Mouse (Mus musculus) c-Kit-negative CD71-positive TER-119-positive erythroid progenitor cells, embryonic 14.5 days (primary cell): ENCODE data around the gene Rasgef1b.

ENCODE experiments used
- DNase-seq: peaks from one replicate; pipeline ENCODE4 v3.0.0-alpha.2; 2013; ENCODE audit warnings: low read depth, low spot score

Gene Rasgef1b

DNA sequence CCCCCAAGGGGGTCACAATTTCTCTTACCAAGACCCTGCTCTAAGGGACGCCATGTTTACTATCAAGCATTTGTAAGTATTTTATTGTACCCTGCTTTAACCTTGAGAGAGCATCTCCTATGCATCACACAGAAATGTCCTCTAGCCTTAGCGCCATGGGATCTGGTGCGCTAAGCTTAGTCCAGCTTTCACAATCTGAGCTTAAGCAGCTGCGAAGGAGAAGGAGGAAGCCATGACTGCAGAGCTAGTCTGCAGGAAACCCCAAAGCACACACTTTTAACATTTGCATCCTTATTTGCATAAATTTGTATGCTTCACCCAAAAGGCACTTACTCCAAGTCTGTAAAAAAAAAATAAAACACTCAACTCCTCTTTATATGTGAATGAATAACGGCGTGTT is 354.4 kb downstream of the Rasgef1b start:
- DNase-seq: no peak

DNA sequence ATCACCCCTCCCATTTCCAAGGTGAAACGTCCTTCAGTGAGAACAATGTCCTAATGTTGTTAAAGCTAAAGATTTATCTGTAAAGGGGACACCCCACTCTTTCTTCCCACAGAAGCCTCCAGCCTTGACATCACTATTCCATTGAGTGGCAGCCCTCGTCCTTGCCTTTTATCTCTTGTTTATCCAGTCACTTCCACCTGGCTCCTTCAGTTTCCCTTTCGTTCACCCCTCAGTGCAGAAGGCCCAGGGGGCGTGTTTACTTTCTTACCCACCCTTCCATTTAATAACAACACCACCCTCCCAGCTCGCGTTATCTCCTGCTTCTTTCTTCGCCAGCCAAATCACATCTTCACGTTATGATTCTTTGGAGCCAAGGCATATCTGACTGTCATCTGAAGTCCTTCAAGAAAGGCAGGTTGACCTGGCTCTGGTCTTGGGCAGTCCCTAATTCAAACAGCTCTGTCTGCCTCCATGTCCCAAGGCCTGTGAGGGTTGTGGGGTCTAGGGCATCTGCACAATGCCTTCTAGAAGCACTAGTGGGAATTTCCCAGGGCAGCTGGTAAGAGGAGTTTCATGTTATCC is 355.2 kb downstream of the Rasgef1b start:
- DNase-seq: no peak

DNA sequence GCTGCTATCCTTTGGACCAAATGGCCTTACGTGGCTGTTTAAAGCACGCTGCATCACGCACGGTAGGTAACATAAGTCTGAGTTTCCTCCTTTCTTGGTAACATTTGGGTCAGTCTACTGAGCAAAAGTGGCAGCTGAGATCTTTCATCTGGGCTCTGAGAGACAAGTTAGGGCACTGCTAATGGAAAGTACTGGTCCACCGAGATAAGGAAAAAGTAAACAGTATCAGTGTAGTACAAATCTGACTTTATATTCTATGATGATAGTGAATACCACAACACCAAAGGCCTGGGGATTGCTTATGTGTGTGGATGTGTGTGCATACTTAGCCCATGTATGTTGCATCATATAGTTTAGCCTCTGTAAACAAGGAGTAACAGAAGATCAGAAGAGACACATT is 358.2 kb downstream of the Rasgef1b start:
- no peak for DNase-seq

DNA sequence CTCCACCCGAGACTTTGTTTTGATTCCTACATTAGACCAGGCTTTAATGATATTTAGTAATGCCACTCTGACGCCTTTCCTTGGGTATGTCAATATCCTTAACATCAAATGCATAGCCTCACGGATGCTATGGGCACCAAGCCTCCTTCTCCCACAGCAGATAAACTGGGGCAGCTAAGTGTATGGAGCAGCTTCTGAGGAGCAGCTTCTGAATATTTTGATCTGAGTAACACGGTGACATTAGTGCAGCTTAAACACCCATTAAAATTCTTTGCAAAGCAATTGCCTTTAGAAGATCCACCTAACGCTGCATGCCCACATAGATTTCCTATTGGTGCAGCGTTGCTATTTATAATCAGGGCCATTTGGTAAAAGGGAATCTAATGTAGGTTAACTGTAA is 359.6 kb downstream of the Rasgef1b start:
- no peak for DNase-seq

DNA sequence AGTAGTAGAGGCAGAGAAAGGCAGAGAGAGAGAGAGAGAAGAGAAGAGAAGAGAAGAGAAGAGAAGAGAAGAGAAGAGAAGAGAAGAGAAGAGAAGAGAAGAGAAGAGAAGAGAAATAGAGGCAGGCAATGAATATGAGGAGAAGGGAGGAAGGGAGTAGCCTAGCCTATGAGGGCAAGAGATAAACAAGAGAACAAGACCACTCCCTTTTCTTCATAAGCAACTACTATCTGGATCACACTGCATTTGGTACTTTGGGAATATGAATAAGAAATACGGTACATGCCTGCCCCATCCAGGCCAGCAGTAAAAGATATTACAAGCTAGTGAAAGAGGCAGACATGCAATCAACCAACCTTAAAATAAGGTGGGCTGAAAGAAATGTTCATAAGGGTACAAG is 360.2 kb downstream of the Rasgef1b start:
- DNase-seq: no peak

DNA sequence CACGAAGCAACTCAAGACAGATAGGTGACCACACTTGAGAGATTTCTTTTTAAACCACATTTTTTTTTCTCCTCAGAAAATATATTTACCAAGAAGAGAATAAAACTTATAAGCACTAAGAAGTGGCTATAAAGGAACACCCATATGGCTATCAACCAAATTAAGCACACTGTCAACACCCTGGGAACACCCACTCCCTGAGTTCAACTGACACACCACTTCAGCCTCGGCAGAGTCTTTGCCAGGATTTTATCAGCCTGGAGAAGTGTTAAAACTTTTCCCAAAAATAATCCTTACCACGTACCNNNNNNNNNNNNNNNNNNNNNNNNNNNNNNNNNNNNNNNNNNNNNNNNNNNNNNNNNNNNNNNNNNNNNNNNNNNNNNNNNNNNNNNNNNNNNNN is 368.3 kb downstream of the Rasgef1b start:
- no peak for DNase-seq

DNA sequence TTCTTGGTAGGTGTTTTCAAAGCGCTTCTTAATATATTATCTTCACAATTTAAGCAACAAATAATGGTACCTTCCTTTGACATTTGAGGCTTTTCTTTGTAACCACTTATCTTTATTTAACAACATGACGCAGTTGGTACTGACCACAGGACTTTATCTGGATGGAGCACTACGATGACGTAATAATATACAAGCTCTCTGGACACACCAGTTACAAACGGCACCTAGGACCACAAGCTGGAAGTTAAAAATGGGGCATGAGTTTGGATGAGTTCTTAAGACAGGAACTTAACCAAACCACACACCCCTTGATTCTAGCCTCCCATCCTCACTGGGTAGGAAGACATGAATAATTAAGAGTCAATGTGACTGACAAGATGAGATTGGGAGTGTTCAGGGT is 369.6 kb downstream of the Rasgef1b start:
- DNase-seq: no peak

DNA sequence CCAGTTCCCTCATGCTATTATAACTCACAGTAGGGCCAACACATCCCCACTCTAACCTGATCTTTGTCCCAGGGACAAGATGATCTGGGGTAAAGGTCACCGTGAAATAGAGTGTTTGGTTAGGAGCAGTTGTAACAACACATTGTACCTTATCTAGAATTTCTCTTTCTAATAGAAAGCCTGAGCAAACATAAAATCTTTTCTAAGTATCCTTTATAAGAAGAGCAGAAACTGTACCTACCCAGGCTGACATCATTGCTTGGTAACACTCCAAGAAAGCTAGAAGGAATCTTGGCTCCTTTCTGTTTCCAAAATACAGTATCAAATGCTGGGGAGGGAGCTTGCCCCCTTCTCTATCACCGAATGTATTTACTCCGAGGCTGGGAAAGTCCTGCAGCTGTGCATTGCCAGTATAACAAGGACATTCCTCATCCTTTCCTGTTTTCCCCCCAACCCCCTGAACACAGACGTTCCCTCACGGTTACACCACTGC is 374.2 kb downstream of the Rasgef1b start:
- no peak for DNase-seq

DNA sequence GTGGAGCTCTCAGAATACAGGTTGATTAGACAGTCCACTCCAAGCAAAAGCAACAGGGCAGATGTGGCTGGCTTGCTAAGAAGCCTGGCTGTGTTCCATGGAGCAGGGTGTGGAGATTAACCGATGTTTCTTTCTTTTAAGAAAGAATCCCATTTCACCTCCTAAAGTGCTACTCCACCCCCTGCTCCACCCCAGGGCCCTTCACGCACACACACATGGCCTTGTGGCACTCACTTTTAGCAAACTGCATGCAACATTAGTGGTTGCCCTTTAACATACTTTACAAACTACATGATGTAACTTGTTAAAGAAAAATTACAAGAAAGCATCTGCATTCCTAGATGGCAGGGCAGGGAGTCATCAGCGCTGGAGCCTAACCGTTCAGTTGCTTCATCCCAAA is 378.8 kb downstream of the Rasgef1b start:
- no peak for DNase-seq

DNA sequence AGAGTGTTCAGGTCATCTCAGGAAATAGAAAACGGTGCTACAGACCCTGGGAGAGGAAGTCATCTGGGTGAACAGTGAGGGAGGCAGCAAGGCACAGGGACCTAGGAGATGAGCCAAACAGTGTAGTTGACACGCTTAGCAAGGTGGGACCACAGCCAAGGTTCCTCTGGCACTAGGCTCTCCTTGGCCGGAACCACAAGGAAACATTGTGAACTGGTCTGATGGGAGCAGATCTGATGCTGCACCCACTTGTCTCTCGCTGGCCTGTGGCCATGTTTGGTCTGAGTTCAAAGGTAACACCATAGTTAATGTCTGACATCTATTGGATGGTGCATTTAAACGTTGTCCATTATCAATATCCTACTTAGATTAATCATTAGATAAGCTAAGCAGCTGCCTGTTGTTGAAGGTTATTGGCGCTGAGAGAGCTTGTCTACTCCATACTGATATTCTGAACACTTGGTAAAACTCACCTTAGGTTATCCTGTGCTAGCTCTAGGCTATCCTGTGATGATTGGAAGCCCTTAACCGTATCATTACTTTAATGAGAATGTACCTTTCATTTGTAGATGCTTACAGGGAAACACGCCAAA is 380.5 kb downstream of the Rasgef1b start:
- no peak for DNase-seq

DNA sequence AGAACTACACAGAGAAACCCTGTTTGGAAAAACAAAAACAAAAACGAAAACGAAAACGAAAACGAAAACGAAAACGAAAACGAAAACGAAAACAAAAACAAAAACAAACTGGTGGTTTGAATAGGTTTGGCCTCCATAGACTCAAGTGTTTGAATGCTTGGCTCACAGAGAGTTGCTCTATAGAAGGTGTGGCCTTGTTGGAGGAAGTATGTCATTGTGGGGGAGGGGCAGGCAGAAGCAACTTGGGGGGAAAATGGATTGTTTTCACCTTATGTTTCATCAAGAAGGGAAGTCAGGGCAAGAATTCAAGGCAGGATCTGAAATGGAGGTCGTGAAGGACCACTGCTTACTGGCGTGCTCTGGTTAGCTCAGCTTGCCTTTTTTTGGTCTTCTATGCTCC is 386.3 kb downstream of the Rasgef1b start:
- no peak for DNase-seq

DNA sequence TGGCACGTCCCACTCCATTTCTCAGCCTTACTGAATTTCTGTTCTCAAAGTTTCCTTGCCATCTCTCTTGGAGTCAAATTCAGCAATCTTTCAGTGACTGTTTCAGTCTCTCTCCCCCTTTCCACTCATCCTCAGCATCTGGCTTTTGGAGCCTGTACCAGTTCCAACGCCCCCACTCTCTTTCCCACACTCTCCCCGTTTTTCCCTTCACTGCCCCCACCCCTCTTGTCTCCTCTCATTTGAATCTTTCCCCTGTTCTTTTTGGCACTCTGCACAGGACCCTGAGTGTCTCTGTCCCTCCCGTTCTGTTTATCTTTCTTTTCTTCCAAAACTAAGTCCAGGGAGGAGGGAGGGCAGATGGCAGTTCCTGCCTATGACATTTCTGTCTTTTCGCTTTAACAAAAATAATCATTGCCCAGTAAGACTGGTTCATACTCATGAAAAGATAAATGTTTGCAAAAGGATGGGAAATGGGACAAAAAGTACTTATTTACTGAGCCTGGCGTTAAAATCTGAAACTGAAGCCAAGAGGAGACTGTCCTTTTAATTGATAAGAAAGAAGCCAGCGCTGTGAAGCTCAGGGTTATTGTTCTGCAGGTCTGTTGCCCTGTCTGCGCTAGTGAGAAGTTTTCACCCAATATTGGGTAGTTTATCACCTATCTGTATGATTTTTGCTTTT is 388.4 kb downstream of the Rasgef1b start:
- DNase-seq: no peak

DNA sequence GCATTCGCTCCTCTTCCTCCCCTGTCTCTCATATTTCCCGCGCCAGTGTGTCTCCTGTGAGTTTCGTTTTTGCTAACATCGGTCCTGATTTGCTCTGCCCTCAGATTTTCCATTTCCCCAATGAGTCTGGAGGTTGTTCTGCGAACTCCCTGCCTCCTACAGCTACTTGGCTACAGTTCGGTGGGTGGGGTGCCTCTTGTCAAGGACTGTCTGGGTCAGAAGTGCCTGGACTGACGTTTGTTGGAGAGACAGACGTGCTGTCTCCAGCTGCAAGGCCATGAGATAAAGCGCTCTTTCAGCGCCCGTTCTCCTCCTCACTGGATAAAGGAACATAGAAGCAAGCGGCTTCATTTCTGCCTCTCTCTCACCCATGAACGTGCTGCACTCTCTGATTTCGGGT is 389.1 kb downstream of the Rasgef1b start:
- no peak for DNase-seq

DNA sequence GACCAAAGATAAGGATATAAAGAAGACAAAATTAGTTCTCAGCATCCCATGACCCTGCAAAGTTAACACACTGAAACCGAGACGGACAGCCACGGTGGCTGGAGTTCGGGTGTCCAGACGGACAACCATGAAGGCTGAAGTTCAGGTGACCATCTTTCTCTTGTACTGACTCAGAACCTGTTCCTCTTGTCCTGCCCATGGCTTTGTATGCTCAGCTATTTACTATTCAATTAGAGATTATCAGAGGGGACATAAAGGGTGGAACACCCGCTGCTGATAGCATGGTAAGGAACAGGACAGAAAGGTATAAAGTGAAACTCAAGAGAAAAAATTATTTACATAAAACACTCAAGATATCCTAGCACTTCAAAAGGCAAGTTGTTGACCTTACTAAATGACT is 390.0 kb downstream of the Rasgef1b start:
- no peak for DNase-seq

DNA sequence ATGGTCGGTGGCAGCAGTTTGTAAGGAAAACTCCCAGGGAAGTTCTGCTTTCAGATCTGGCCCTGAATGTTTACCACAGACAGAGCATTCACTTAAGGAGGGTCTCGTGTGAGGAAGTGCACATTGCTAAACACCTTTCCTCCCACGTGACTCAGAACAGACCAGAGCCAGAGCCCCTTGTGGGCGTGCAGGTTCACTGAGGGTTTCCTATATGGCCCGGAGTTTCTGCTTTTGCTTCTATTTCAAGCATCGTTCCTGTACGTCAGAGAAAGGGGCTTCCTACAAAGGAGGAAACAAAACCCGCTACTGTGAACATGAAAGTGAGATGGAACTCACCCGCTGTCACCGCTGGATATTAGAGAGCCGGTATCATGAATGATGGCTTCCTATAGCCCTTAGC is 392.4 kb downstream of the Rasgef1b start:
- DNase-seq: no peak

DNA sequence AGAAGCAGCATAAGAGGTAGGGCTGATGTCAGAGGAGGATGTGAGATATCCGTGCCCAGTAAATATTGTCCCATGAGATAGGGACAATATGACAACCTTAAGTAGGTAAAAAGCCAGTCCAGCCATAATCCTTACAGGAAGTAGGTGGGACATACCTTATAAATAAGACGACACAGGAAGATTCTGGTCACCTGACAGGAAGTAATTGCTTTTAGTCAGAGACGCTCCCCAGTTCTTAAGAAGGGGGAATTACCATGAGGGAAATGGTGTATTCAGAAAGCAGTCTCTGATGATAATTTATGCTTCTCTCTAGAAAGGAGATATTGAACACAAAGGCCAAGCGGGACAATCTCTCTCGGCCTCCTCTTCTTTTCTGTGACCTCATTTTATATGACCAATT is 394.8 kb downstream of the Rasgef1b start:
- DNase-seq: no peak

DNA sequence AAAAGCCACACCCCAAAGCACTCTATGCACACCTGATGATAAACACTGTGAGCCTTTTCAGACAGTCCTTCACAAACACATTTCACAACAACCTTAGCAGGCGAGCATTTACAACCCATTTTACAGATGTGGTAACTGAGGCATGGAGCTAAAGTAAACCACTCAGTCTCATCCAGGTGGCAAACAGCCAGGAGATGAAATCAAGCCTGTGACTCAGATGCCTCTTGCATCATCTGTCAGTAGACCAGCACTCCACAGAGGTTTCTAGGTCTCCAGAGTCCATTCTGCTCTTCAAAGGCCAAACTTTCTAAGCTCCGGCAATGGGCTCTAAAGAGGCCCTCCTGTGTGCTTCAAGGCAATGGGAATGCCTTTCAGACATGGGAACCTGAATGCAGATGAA is 396.8 kb downstream of the Rasgef1b start:
- no peak for DNase-seq

DNA sequence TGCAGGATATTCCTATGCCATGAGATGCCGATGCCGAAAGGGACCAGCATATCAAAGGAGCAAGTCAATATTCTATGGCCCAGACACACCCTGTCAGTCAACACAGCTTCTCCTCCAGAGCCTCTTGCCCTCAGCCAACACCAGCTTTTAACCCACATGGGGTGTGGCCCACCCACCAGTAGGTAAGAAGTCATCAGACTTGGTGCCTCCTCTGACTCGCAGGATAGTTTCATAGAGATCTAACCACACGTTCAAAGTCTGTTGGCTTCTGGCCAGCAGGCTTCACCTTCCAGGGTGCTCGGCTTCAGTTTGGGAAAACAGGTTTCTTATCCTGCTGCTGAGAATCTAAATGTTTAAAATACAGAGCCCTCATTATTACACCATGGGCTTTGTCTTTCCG is 399.8 kb downstream of the Rasgef1b start:
- no peak for DNase-seq

DNA sequence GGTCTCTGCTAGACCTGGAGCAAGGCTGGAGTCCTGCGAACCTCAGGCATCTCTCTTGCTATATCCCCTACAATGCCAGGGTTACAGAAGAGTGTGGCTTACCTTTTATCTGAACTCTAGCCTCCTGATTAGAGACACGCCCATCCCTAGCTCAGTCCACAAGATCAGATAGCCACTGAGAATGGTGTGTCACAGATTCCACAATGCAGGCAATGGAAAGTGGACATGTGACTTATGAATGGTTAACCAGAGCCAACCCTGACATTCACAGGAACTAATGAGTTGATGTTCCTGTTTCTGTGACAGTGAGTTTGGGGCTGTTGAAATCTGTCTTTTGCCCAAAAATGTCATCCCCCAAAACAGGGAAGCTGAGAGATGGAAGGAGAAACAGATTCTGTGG is 401.8 kb downstream of the Rasgef1b start:
- DNase-seq: no peak

DNA sequence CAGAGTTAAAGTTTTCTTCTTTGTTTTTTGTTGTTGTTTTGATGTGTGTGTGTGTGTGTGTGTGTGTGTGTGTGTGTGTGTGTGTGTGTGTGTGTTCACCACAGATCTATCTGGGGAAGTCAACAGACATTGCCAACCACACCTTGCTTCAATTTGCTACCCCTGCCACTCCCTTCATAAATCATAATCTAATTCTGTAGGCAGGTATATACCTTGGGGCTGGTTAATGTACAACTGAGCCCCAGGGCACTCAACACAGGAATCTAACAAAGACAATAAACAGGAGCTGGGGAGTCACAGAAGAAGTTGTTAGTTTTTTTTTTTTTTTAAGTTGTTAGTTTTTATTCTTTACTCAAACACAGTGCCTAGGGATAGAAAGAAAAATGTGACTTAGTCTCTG is 403.6 kb downstream of the Rasgef1b start:
- no peak for DNase-seq

DNA sequence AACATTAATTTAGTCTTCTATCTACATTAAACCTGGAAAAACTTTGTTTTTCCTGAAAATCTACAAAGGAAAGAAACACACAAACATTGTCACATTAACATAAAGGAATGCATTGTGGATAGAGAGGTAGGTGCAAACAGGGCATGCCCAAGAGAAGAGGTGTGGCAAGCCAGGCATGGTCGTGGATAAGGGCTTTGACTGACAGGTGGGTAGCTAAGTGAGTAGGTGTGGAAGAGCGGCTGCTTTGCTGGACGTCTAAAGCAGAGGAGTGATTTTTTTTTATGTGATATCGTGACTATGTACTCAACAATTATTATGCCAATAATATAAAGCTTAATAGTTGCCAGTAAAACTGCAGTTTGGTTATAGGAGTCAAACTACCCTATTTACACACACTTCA is 408.1 kb downstream of the Rasgef1b start:
- DNase-seq: no peak

DNA sequence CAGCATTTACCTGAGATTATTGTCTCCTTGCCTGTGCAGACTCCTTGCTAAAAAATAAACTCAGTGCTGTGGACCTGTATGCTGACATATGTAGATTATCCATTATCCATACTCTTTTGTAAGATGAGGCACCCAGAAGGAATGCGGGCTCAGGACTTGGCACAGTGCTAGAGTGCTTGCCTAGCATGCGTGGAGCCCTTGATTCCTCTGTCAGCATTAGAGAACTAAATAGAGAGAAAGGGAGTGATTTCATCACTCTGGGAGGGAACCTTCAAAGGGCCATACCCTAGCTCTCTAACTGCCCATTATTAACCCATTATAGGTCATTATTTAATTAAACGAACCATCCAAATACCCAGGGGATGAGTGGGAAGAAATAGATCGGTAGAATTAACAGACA is 430.9 kb downstream of the Rasgef1b start:
- no peak for DNase-seq

DNA sequence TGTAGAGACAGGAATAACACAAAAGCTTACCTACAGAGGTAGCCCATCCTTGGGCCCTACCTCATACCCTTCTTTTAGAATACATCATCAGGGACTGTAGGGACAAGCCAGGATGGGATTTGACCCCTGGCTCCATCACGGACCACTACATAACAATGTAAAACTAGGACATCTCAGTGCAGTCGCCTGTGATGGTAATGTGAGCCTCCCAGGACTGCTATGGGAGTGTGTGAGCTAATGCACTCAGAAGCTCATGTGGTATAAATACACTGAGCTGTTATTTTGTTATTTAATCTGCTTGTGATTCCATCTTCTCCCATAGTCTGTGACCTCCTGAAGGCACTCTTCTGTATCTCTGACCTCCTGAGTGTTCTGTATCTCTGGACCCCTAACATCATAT is 432.5 kb downstream of the Rasgef1b start:
- DNase-seq: no peak
